Mouse (Mus musculus) kidney, adult 2 months (tissue): Measurements from ENCODE around the gene Rab8b.

Experiments
- CTCF ChIP-seq: fragments of 200-500 bp; conservative IDR thresholded peaks from 2 replicates; pipeline ENCODE4 v1.5.1; 2011; ENCODE audit warnings: low read depth, mild to moderate bottlenecking, control low read depth, low read length, moderate library complexity, mixed read lengths; ENCODE audit not compliant: insufficient read depth, insufficient read length
- POLR2A ChIP-seq: fragments of 200-500 bp; IDR thresholded peaks from one replicate; pipeline ENCODE4 v1.6.1; 2011; ENCODE audit warnings: low read depth, low read length, control low read depth

DNA sequence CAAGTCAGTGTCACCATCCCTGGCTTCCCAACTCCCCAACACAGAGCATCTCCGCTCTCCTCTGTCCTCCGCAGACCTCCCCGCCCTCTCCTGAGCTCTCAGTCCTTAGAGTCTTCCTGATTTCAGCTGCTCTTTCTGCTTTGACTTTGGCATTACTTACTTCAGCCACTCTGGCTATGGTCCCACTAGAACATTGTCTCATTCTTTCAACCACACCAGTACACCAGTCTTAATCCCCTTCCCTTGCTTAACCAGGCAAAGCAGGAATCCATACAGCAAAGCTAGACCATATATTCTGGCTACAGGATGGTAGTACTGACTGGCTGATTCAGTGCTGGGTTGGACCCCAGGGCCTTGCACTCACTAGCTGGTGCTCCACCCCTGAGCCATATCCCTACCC, 38.0 kb upstream of the Rab8b start:
- TF ChIP-seq CTCF = no peak
- no peak for TF ChIP-seq POLR2A
